Mouse (Mus musculus) right cerebral cortex, adult 18-20 months (tissue): ENCODE measurements around the gene Gpatch4.

Source experiments
- DNase-seq: peaks from one replicate; pipeline ENCODE4 v3.0.0; 2022; ENCODE audit warnings: mixed read lengths

Gene Gpatch4

DNA sequence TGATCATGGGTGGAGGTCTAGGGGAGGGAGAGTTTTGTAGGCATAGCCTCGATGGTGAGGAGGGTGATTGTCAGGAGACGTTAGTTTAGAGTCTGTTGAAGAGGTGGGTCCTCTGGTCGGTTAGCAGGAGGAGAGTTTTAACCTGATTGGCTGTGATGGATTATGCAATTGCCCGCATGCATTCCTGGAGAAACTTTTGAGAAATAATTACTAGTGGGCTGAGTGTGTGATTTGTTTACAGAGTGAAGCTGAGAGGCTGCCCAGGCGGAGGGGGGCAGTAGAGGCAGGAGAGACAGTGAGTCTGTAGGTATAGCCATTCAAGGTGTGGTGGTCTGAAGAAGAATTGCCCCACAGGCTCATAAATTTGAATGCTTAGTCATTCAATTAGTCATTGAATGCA, 9.4 kb upstream of the Gpatch4 start:
- DNase-seq, result no peak

DNA sequence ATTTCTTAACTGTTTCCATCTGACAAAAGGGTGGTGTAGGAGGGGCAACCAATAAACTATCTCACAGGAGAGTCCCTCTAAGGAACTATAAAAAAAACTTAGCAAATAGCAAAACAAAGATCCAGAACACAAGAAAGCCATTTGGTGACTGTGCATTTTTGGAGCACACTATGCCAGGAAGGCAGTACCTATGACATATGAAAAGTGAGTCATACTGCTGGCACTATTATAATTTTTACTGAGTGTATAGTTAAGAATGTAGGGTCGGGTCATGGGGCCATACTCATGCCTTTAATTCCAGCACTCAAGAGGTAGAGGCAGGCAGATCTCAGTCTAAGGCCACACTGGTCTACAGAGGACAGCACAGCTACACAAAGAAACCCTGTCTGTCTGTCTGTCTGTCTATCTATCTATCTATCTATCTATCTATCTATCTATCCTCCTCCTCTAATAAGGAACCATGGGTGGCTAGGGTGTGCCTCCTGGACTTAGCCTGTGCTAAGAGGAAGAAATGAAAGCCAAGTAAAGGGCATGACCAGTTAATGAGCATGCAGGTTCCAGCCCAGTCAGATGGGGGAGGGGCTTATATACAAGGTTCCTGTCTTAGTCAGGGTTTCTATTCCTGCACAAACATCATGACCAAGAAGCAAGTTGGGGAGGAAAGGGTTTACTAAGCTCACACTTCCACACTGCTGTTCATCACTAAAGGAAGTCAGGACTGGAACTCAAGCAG, 7.2 kb upstream of the Gpatch4 start:
- DNase-seq, result no peak

DNA sequence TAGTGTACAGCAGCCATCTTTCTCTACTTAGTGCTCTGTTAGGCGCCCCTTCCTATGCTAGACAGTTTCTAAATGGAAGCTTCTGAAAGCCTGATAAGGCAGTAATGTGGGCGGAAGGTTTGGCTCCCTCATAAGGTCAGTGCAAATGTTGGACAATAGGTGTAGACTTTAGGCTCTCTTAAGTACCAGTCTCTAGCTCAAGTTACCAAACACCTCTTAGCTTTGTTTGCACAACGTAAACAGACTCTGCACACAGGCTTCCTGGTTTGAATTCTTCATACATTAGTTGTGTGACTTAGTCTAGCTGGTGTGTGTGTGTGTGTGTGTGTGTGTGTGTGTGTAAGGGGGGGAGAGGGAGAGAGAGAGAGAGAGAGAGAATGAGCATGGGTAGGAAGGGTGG, 6.6 kb downstream of the Gpatch4 start:
- no peak for DNase-seq

DNA sequence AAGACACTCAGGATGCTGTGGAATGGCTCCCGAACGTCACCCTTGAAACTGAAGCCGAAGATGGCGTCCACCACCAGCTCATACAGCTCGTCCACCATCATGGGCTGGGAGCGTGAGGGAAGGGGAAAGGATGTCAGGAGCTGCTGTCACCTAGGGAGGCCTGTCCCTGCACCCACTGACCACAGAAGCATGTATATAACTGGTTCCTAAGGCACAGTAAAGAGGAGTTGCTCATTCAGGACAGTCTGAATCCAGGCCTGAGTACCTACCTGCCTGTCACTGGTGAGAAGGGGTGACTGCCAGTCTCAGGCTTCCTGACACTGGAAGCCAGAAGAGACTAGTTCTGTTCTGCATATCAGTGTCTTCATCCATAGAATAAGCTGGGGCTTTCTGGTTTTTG, 14.1 kb downstream of the Gpatch4 start:
- DNase-seq, result no peak

DNA sequence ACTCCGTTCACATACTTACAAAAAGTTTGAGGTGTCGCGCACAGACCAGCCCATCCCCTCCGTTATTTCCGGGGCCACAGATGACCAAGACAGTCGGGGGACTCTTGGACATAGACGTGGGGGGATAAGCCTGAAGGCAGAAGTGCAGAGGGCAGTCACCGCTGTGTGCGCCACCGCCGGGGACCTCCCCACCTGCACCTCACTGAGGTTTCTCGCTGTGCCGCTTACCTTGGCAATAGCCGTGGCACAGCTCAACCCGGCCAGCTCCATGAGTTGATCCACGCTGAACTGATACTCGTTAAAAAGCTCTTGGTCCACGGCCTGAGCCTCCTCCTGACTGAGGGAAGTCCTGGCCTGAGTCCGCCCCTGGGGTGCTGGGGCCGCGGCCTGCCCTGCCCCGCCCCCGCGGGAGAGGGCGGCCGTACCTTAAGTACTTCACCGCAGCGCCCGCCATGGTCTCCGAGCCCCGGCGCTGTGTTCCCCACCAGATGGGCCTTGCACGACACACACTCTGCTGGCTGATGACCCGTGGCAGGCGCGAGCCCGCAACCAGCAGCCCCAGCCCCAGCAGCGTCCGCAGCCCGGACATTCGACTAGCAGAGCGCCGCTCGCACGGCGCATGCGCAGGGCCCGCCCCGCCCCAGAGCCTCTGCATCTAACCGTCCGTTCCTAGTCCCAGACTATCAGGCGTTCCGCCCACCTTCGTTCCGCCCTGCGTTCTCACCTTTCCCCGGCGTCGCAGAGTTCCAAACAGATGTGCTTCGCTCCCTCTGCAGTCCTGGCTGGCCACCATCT, 15.2 kb downstream of the Gpatch4 start, which contains the start of gene Naxe:
Naxe (minus strand) TSS at position 594 of the 795 bp plus-strand sequence.
- peak; percentile 84 for DNase-seq

DNA sequence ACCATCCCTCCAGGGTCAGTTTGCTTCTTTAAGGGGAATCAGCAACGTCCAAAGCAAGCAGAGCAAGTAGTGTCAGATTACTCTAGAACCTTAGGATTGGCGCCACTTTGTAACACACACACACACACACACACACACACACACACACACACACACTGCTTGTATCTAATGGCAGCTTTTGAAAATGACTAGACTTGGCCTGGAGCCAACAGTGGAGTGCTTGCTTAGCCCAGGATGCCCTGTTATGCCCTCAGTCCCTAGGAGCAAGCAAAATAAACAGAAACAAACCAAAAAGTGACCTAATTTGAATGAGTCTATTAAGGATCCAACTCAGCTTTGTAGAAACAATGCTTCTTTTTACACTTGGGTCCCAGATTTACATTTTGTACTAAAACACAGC, 25.5 kb downstream of the Gpatch4 start:
- DNase-seq, result no peak

DNA sequence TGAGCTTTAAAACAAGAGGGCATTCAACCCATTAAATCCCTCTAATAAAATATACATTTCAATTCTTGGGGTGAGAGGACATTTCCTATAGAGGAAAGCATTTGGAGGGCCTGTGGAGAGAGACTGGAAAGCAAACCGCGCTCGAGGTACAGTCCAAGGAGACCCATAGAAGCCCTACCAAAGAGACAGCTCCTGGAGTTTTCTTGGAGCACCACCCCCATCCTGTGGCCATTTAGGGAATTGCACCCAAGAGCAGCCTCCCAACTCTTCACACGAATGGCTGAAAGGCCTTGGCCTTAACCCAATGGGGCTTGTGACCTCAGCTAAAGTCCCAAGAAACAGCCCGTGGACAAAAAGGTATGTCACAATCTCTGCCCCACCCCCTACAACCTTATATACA, 28.9 kb downstream of the Gpatch4 start:
- DNase-seq, result peak; percentile 85

DNA sequence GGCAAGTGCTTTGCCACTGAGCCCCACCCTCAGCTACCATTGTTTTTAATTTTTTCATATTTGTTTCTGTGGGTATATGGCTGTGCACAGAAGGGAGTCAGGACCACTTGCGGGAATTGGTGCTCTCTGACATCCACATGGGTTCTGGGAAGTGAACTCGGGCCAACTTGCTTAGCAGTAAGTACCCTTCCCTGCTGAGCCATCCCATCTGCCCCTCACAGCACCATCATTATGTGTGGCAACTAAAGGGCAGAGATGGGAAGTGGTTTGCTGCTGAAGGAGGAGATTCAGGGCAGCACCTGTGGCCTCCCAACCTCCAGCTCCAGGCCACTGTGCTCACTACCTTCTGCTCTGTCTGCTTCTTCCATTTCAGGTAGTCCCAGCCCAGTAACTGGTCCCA, 30.7 kb downstream of the Gpatch4 start:
- DNase-seq, result no peak

DNA sequence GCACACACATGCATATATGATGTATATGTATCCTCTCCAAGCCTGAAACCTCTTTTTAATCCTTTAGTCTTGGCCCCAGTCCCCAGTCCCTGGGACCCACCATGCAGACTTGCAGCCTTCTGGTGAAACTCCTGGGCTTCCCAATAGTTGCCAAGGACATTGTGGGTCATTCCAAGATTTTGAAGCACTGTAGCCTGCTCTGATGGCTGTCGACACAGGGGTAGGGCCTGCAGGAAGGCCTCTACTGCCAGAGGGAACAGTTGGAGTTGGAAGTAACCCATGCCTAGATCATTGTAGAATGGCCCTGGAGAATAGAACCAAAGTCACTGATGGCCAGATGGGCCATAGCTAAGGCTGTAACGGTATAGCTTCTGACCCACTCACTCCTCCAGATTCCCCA, 31.4 kb downstream of the Gpatch4 start:
- DNase-seq, result no peak

DNA sequence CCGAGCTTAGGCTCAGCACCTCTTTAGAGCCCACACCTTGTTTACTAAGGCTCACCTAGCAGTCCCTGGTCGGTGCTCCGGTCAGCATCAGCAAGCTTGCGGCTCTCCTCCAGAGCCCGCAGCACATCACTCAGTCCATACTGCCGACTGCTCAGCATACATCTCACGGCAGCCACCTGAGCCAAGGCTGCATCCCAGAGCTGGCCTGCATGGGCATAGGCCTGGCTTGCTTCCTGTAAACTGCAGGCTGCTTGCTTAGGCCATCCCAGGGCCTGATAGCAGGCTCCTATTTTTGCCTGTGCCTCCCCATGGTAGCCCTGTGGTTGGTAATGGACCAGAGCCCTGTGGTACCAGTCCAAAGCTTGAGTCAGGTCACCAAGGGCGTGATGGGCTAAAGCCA, 31.9 kb downstream of the Gpatch4 start:
- DNase-seq, result no peak

DNA sequence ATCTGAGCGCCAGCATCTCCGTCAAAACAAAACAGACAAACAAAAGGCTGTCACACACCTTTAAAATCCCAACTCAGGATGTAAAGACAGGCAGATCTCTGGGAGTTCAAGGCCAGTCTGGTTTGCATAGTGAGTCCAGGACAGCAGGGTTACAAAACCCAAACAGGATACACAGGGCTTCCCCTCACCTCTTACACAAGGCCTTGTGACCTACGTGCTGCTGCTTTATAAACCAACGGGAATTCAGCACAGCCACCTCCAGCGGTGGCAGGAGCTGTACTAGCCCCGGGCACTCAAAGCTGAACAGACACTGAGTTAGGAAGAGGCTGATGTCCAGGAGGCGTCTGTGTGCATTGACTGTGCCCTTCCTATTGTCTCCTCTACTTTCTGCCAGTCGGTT, 34.5 kb downstream of the Gpatch4 start:
- no peak for DNase-seq

DNA sequence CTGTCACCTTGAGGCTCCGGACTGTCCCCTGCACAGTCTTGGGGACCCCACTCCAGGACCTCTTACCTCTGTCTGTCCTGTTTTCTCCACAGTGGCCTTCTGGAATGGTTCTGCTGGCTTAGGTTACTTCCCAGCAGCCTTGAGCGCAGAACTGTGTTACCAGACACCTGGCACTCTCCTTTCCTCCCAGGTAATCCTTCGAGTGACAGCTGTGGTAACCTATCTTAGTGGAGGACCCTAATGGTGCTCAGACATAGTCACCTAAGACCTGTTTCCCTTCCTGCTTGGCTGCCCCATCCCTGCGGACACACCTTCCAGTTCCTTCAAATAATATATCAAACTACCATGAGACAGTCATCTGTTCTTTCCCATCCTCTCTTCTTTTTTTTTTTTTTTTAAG, 35.3 kb downstream of the Gpatch4 start, which contains the start of gene Ttc24:
Ttc24 (minus strand) TSS at position 101 of the 400 bp plus-strand sequence.
- no peak for DNase-seq

DNA sequence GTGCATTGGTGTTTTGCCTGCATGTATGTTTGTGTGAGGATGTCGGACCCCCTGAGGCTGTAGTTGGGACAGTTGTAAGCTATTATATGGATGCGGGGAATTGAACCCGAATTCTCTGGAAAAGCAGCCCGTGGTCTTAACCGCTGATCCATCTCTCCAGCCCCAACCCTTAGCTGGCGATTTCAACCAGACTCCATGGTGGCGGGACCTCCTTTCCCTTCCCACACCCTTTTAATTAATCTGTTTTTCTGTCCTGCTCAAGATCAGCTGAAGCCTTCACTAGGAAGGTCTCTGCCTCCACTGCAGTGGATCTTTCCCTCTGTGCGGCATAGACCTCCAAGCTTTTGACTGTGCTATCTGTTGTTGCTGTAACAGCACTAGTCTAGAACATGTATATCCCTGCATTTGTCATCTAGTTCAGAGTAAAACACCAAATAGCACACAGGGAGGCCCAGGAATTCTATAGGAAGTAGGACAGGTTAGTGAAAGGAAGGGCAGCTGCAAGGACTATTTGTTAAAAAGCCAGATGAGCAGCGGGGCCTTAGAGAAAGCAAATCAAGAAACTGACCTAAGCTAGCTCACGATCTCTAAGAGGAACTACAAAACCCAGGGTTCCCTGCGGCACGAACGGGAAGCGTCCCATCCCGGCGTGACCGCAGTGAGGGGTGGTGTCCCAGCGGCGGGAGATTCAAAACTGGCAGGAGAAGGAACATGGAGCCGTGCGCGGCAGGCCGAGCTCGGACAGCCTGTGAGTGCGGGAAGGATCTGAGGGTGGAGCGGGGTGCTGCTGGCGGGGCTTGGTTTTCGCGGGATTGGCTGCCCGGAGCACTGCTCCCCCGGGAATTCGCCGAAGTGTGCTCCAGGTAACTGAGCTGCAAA, 38.7 kb downstream of the Gpatch4 start, which contains the start of gene Iqgap3:
Iqgap3 (plus strand) TSS at position 627 of the 879 bp plus-strand sequence.
- peak; percentile 91 for DNase-seq

DNA sequence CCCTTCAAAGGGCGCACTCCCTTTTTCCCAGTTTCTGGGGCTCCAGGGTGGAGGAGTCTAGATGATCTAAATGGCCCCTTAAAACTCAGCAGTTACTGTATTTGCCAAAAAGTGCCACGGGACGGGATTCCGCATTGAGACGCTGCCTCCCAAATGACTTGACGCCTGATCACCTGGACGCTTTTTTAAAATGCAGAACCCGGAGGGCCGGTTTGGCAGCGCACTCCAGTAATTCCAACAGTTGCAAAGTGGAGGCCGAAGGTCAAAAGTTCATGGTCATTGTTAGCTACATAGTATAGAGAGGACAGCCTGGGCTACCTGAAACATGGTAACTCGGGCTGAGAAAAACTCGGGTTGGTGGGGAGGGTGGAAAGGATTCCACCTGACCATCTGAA, 39.3 kb downstream of the Gpatch4 start:
- no peak for DNase-seq

DNA sequence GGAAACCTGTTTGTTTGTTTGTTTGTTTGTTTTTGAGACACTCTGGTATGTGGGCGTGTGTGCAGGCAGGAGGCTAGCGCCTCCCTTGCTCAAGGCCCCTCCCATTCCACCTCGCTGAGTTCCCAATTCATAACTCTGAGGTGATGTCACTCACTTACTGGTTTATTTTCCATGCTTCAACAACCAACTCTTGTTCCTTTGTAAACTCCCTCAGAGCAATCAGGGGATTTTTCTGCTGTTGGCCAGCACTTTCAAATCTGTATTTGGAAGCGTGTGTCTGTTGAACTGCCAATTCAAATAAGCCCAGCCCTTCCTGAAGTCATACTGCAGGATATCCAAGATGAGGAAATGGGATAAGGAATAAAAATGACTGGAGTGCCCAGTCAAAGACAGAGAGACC, 39.8 kb downstream of the Gpatch4 start:
- DNase-seq, result no peak

DNA sequence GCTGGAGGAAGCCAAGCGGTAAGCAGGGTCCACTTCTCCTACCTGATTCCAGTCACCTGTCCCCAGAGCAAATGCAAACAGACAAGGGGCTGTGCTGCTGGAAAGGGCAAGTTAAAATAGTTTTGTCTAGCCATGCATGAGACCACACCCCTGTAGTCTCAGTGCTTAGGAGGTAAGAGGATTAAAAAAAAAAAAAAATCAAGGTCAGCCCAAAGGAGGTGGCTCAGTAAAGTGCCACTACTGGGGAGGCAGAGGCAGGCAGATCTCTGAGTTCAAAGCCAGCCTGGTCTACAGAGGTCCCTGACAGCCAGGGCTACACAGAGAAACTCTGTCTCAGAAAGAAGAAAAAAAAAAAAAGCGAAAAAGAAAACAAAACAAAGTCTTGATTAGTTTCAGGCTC, 41.1 kb downstream of the Gpatch4 start:
- no peak for DNase-seq

DNA sequence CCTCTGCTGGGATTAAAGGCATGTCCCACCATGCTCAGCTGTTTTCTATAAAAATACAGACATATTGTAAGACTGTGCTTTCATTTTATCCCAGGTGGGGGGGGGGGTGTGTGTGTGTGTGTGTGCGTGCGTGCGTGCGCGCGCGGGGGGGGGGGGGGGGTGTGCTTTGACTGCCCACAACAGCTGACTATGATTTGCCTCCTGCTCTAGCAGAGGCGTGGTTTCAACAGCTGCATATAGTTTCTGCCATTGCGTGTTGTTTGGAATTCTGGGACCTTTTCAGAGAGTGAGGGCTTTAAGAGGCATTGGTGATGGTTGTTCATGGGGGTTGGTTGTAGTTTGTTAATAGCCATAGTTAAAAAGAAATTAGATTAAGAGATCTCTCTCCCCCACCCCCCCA, 42.6 kb downstream of the Gpatch4 start:
- no peak for DNase-seq

DNA sequence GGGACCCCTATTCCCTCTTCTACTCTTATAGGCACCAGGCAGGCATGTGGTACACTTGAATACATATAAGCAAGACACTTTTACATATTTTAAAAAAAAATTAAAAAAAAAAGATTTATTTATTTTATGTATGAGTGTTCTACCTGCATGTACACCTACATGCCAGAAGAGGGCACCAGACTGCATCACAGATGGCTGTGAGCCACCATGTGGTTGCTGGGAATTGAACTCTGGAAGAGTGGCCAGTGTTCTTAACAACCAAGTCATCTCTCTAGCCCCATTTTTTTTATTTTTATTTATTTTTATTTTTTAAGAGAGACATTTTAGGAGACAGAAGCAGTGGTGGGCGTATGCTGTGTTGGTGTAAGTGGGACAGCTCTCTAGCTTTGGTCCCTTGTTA, 44.8 kb downstream of the Gpatch4 start:
- DNase-seq, result no peak

DNA sequence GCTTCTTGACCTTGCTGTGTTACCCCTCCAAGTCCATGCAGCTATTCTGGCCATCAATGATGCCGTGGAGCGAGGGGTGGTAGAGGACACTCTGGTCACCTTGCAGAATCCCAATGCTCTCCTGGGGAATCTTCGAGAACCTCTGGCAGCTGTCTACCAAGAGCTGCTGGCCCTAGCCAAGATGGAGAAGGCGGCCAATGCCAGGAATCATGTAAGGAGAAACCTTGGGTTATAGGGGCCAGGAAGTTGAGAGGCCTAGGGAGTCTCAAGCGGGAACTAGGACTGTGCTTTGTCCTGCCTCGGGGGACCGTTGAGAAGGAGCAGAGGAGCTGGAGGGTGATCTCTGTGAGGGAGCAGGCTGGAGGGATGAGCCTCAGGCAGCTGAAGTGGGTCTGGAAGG, 47.2 kb downstream of the Gpatch4 start:
- DNase-seq, result no peak

DNA sequence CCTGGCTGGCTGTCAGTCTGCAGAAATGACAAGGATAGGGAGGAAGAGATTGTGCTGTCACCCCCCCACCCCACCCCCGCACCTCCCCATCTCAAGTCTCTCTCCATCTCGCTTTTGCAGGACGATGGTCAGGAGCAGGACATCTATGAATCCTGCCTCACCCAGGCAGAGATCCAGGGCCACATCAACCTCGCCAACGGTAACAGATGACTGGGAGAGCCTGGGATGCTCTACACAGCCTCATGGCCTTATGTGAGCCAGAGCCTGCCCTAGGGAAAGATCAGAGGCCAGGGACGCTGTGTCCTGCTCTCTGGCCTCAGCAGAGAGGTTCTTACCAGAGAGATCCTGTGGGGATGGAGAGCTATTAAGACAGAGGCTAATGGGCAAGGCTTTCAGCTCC, 47.7 kb downstream of the Gpatch4 start:
- DNase-seq, result no peak

DNA sequence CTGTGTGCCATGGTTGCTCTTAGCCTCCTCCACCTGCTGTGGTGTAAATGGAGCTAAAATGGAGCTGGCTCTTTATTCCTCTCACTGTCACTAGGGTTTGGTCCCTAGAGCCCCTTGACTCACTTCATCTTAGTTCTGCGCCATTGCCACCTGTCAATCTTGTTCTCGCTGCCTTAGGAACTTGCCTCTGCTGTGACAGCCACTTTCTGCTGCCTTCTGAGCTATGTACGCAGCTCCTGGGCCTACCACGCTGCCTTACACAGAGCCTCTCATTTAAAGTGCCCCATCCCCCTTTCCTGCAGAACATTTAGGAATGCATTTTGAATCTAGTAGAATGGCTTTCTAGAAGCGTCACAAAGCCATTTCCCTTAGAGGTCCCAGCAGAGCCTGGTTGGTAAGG, 51.2 kb downstream of the Gpatch4 start:
- no peak for DNase-seq

DNA sequence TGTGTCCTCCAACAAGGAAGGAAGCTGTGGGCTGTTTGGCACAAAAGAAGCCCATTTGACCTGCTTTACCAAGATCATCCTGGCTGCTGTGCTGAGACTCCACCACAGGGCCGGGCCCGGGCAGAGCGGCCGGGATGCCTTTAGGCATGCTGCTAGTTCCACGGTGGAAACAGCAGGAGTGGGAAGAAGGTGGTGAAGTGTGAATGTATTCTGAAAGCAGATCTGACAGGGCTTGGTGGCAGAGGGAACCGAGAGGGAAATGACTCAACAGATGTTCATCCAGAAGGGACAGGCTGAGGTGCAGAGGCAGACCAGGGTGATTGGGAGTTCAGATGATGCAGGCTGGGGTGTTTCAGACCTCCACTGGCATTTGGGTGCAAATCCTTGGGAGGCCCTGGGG, 54.8 kb downstream of the Gpatch4 start:
- peak; percentile 35 for DNase-seq

DNA sequence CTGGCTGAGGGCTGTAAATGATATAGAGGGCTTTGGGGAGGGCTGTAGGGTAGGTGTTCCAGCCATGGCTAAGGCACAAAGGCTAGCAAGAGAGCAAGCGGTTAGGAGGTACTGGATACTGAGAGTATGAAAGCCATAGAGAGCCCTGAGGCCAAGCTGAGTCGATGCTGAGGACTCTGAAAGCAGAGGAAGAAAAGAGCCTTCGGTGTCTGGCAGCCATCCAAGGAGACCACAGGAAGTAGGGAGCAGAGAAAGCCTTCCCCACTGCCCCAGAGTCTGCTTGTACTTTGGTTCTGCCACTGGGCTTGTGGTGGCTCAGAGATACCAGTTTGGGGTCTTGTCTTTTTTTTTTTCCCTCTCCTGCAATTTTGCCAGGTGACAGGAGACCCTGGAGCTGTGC, 57.3 kb downstream of the Gpatch4 start:
- DNase-seq, result no peak
